Mouse (Mus musculus) adrenal gland, adult 2 months (tissue): Measurements from ENCODE around the gene Azin2. TPM values are rescaled to one million over a fixed set of nuclear protein-coding genes. Genes with fewer than 3 reads are reported as not detected.

Experiments used
- DNase-seq: peaks from one replicate; pipeline ENCODE4 v3.0.0; 2021
- polyA plus RNA-seq: library from polyadenylated mRNA; depleted of rRNA; stranded (reverse); fragments of >200 nt; gene quantifications from 2 replicates; pipeline ENCODE4 v1.2.3, GENCODE M21; 2012
- total RNA-seq, 2 experiments: library from RNA; stranded (reverse); gene quantifications; 2 replicates each; pipeline ENCODE4 v1.2.3; 2021

Gene Azin2
- total and polyA plus RNA-seq, 3 experiments = 36.2 to 55.1 (median 39.0) TPM

DNA sequence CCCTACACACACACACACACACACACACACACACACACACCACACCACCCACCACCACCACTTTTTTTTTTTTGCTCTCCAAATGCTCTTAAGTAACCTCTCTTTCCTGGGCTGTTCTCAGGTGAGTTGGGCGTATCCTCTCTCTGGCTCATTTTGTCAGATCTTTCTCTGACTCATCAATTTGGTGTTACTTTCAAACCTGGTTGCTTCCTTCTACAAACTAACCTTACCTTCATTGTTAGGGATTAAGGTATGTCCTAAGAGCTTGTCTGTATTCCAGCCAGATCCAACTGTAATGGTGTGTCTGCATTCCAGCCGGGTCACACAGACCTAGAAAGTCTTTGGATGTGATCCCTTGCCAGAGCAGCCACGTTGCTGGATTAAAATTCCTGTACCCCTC lies 15.0 kb upstream of the Azin2 start:
- no peak for DNase-seq

DNA sequence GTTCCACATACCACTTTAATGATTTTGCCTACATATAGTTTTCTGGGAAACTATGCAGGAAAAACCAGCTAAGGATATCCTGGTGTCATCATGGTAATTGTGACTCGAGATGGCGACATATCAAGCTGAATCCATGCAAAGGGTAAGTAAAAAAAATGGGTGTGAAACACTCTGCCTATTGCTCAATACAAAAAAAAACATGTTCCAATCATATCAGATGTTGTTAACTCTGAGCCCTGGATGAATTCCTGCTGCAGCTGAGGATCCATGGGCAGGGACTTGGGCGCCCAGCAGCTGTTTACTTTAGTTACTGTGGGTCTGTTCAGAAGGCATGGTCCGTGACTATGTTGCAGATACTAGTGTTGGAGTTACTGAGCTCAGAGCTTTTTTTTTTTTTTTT lies 14.3 kb upstream of the Azin2 start:
- DNase-seq = no peak

GRCm38 (mm10) chr4:128974677-128975076 lies 12.4 kb upstream of the Azin2 start:
- DNase-seq = no peak

DNA sequence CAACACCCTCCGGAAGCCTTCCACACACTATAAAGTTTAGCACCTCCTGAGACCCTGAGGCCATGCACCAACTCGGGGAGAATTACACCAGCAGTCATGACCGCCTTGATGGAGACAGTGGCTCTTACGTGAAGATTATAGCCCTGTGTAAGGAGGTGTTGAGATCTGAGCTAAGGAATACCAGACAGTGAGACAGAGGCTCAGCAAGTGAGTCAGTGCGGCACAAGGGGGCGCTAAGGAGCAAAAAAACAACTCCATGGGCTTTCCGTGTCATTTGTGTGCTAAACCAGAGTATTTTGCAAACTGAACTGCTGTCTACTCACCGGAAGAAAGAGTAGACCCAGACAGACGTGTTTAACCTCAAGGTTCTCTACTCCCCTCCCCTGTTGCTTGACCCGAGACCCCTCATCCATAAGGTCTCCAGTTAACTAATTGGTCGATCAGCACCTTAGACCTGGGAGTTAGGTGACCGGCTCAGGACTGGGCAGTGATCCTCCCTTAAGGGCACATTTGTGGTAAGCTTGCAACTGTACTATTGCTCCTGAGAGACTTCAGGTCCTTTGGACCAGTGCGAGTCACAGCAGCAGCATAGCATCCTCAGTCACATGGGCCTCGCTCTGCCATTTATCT lies 8.9 kb upstream of the Azin2 start:
- DNase-seq = peak; percentile 80

- DNase-seq = no peak
These were observed 8.2 kb upstream of the Azin2 start for GRCm38 (mm10) chr4:128970417-128970807.

- DNase-seq = no peak
These were observed 7.6 kb upstream of the Azin2 start for GRCm38 (mm10) chr4:128969607-128970416.

DNA sequence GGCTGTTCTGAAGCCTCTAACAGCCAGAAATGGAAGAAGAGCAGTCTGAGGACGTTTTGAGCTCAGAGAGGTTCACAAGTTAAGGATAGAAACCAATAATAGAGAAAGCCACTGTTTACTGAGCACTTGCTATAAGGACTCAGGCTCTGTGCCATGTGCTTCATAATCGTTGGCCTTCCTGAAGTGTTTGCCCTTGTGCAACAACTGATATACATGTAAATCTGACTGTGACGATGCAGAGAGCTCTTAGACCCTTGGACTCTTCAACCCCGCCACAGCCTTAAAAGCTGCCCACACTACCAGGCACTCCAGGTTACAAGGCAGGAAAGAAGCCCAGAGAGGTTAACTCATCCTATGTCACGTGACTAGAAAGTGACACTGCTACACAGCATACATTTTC lies 6.8 kb upstream of the Azin2 start:
- no peak for DNase-seq

DNA sequence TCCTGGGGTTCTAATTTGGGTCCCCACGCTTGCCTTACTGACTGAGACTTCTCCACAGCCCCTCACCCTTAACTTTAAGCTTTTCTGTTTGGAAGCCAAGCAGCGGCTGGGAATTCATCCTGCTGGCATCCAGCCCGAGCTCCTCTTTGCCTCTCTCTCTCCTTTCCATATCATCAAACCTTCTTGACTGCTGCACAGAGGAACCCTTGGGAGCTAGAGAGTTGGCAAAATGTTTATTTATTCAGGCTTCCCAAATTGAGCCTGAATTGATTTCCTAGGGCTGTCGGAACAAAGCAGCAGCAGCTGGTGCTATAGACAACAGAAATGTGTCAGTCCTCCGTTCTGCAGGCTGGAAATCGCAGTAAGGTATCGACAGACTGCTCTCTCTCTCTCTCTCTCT lies 4.5 kb upstream of the Azin2 start:
- DNase-seq = no peak

GRCm38 (mm10) chr4:128962926-128963290 lies 666 bp upstream of the Azin2 start:
- DNase-seq = peak; percentile 17

- peak; percentile 29 for DNase-seq
These were observed 777 bp downstream of the Azin2 start for GRCm38 (mm10) chr4:128961301-128962028.

GRCm38 (mm10) chr4:128959676-128960075 lies 2.6 kb downstream of the Azin2 start:
- no peak for DNase-seq

GRCm38 (mm10) chr4:128958849-128959248 lies 3.4 kb downstream of the Azin2 start:
- DNase-seq = peak; percentile 16

DNA sequence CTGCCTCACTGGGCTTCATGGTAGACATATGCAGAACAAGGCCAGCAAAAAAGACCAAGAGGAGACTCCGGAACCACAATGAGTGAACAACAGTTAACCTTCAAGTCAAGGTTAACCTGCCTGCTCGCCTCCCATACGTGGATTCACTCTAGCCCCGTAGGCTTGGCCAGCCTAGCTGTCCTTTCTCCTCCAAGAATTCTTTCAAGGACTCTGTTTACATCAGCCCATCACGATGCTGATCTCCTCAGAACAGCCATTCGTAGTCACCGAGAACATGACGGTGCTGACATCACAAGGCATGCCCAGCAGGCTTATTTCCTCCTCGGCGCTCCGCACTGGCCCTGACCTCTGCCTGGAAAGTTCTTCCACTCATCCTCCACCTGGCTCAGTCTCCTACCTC lies 4.1 kb downstream of the Azin2 start:
- DNase-seq = peak; percentile 52

DNA sequence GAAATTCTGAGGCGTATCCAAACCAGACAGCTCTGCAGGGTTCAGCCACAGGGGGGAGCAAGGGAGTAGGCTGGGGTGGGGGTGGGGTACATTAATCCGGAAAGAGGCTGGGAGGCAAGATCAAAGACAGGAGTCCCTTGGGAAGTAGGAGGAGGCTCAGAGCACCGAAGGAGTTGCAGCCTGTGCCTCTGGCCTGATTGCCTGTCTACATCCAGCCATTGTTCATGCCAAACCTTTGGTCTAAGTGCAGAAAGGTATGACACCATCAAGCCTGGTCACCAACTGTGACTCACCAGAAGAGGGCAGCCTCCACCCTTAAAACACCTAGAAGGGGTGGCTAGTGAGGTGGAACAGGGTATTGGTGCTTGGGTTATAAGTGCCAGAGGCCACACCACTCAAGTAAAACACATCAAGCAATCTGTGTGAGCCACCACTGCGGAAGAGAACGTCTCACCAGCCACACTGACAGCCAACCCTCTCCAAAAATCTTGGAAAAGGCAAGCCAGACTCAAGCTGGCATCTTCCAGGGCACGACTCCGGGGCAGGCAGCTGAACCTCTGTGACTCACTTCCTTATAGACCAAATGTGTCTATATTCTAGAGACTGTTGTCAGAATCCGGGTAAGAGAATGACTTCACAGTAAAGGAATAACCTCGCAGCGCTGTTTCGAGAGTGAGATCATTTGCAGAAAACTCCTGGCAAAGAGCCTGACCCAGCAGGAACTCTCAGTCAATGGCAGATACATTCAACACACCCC lies 4.9 kb downstream of the Azin2 start:
- peak; percentile 73 for DNase-seq

DNA sequence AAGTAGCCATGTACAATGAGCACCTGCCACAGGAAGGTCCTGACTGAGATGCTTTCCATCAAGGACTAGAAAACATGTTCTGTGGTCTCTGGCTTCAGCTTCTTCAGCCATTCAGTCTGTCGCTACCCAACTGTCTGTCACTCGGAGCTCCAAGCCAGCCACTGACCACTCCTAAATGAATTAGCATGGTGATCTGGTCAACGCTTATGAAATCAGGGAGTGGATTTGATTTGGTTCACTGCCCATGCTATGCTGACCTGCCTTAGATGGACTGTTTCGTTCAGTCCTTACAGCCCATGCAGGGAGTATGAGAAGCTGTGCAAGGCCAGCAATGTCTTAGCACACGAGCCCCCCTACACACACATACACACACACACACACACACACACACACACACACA lies 8.4 kb downstream of the Azin2 start:
- DNase-seq = no peak

- DNase-seq = peak; percentile 34
These were observed 11.8 kb downstream of the Azin2 start for GRCm38 (mm10) chr4:128950461-128950860.

DNA sequence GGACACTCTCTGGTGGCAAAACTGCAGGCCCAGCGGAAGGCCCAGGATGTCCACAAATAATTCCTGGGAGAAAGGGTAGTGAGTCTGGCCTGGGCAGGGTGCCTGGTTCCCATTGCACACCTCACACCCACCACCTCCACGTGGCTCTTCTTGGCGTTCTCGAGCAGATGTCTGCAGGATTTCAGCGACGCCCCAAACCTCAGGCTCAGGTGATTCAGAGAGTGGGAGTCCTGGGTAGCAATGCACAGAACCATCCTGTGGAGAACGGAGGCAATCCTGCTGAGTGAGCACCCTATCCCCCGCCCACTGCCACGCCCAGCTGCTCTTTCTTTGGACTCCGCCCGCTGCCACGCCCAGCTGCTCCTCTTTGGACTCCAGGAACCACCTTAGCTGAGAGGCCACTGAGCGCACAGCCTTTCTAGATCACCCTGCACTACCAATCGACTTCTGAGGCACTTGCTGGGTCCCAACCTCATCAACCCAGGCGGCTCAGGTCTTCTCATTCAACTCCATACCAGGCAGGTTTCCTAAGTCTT lies 12.7 kb downstream of the Azin2 start:
- no peak for DNase-seq

DNA sequence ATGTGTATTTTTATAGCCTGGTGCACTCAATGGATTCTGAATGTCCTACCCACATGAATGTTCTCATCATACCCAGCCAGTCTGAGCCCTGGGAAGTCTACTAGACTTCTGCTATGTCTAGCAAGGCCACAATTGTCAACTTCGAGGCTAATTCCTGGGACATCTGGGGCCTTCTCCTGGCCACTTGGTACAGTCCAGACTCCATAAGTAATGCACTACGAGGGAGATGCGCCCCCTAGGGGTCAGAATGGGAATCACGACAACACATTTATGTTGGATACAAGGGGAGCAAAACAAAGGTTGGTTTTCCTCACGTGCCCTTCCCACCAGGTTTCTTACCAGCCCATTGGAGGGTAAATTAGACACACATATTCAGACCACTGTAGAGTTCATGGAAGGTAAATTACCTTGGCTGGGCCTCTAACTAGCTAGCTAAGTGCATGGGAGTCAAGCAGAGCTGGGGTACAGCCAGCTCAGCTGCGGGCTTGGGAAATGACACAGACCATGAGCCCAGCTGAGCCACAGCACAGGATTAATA lies 14.0 kb downstream of the Azin2 start:
- DNase-seq = peak; percentile 45

DNA sequence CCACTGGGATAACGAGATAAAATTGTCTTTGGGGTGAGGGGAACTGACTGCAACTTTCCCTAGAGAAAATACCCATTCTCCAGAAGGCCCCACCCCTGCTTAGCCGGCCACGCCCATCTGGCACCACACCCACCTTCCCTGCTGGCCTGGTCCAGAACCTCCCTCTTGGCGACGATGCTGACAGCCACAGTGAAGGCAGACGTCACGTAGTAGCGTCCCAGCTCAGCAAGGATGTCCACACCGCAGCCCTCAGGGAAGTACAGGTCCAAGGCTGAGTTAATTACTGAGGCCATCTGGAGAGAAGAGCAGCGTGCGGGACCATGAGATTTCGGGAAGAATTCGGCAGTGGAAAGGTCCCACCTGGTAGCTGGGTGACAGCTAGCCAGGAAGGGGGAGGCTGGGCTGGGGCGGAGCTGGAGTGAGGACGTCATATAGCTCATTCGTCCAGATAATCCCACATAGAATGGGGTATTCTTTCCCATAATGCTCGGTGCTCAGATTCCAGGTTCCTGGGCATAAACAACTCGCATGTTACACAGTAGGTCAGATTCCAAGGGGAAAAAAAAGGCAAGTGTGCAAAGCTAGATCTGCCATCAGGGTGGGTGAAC lies 14.8 kb downstream of the Azin2 start:
- peak; percentile 46 for DNase-seq

DNA sequence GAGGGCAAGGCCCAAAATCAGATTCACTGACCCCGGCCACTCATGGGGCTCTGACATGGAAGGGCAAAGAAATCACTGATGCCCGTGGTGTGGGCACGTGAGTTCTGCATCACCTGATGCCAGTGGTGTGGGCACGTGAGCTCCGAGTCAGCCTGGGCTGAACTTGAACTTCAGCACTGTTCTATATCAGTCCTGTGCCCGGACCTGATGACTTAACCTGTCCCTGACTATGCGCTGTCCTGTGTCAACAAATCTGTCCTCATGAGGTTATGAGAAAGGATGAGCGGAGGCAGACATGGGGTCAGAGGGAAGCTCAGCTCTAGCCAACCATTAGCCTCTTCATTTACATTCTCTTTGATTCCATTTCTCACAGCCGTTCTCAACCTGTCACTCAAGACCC lies 15.5 kb downstream of the Azin2 start:
- DNase-seq = no peak

GRCm38 (mm10) chr4:128942346-128942745 lies 19.9 kb downstream of the Azin2 start:
- DNase-seq = no peak
